Mouse (Mus musculus) layer of hippocampus, adult 9-10 months (tissue): ENCODE measurements around the gene Olfr776.
"Not testable (repeated sequence)": the region's sequence is repeated elsewhere in the genome, so short reads cannot be mapped to it uniquely, and the experiment has no call there.

Experiments
- DNase-seq: peaks from one replicate; pipeline ENCODE4 v3.0.0; 2022; ENCODE audit warnings: low spot score

Olfr776 gene

DNA sequence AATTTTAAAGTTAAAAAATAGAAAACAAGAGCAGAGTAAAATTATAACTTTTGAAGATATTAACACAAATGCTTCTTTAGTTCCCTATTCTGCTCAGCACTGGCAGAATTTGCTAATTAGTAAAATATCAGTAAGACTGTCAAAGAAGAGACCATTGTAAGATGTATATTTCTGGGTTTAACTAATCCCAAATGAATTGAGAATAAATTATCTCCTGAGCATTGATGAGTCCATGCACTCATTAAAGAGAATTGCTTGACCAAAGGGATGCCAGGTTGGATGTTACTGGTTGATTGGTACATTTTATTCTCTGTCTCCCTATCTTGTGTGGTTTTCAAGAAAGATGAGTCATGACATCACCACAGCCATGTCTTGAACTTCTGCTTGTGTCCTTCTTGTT is at the start of gene Olfr776:
Olfr776 (plus strand) TSS at position 301 of the 400 bp plus-strand sequence.
- DNase-seq = no peak

DNA sequence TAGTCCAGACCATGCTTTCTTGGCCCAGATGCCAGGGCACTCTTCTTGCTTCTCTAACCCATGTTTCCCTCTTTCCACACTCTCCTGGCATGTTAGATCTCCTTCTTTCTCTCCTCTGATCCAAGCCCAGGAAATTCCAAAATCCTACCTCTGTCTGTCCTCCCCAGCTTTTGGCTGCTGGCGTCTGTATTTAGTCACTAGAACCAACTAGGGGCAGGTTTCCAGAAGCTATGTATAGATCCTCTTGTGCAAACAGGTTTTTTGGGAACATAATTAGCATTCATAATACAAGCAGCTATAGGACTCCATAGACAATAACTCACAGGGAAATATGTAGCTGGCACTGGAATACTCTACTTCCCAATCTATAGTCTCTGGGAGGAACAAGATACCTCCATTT is 28.2 kb upstream of the Olfr776 start:
- no peak for DNase-seq

DNA sequence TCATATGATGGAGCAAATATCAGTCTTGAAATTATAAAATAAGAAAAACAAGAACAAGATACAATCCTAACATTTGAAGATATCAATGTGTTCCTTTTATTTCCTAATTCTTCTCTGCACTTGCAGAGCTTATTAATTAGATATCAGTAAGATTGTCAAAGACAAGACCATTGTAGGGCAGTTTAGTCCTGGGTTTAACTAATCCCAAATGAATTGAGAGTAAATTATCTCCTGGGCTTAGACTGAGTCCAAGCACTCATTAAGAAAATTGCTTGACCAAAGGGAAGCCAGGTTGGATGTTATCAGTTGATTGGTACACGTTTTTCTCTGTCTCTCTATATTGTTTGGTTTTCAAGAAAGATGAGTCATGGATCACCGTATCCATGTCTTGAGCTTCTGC is 23.0 kb upstream of the Olfr776 start, which contains the start of gene Olfr774:
Olfr774 (plus strand) TSS at position 301 of the 400 bp plus-strand sequence.
- DNase-seq = no peak

DNA sequence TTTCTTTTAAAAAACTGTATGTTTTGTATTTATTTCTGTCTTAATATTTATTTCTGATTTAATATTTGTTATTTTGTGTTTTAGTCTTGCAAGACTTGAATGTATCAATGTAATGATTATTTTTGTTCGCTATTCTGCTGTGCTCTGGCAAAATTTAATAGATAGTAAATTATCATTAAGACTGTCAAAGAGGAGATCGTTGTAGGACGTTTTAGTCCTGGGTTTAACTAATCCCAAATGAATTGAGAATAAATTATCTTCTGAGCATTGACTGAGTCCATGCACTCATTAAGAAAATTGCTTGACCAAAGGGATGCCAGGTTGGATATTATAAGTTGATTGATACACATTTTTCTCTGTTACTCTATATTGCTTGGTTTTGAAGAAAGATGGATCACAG is 10.8 kb upstream of the Olfr776 start, which contains the start of gene Olfr775:
Olfr775 (plus strand) TSS at position 301 of the 400 bp plus-strand sequence.
- no peak for DNase-seq

DNA sequence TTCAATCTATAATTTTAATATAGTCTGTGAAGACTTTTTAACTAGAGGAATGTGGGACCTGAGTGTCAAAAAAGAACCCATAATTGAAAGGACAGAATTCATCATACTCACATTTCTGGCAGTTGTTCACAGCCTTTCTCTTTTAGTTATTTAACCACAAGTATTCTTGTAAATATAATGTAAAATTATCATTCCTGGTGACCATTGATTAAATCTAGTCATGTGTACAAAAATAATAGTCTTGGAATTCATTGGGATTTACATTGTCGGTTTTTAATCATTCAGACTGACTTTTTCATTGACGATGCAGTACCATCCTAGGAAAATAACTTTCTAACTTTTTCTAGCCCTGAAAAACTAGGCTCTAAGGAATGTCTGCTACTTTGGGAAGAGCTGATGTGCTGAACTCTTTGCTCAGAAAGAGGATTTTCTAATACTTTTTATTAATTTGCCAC is 12.2 kb downstream of the Olfr776 start, which contains the start of gene Olfr777:
Olfr777 (minus strand) TSS at position 405 of the 455 bp plus-strand sequence.
- no peak for DNase-seq

DNA sequence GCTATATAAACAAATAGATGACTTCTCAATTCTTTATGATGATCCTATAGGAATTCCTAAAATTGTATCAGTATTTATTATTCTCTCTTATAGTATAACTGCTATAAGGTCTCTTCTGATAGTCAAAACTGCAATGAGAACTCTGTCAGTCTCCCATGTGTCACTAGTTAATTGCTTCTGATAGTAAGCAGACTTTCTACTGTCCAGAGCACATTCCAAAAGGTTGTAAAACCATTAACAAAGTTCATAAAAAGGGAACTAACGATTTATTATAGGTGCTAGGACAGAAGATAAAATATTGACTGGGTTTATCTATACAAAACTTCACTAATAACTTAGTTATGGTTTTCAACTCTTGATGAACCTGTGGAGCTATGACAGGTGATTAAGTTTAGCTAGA is 54.0 kb downstream of the Olfr776 start:
- DNase-seq = not testable (repeated sequence)

DNA sequence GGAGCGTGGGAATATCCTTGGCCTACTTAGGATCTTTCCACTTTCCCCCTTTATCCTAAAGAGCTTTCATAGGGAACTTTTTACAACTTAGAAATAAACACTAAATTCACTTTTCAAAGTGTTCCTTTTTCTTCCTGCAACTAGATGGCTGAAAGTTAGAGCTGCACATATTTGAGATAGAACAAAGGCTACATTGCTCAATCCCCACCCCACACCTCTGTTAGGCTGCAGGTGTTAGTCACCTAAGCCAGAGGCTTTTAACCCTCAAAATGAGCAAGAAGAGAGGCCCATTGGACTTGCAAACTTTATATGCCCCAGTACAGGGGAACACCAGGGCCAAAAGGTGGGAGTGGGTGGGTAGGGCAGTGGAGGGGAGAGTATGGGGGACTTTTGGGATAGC is 54.6 kb downstream of the Olfr776 start:
- DNase-seq = not testable (repeated sequence)
